Mouse (Mus musculus) embryonic facial prominence, embryonic 11.5 days (tissue): ENCODE data around the gene Sox6. TPM values are rescaled to one million over a fixed set of nuclear protein-coding genes. Genes with fewer than 3 reads are reported as not detected.
A peak's percentile ranks its signal among the peaks of the same experiment; 100 is the strongest.

Experiments
- ATAC-seq: fragments of 200-750 bp; cut with Nextera tagmentation; replicated peaks from 2 replicates; pipeline ENCODE4 v1.8.0; 2017; ENCODE audit warnings: low read depth; ENCODE audit not compliant: insufficient number of reproducible peaks, low FRiP score, low TSS enrichment
- DNase-seq: peaks from one replicate; pipeline ENCODE4 v3.0.0-alpha.2; 2015; ENCODE audit warnings: low spot score
- H3K27ac ChIP-seq: fragments of 300-500 bp; sonication (generic); replicated peaks from 2 replicates; pipeline ENCODE4 v1.5.1; 2014; ENCODE audit warnings: mild to moderate bottlenecking, low read depth, low read length, control low read depth
- H3K27me3 ChIP-seq: fragments of 300-500 bp; sonication (generic); 2 replicates; pipeline ENCODE4 v1.6.1; 2014; ENCODE audit warnings: mild to moderate bottlenecking, low read length, moderate library complexity, mixed read lengths; ENCODE audit not compliant: control insufficient read depth, insufficient read depth
- H3K36me3 ChIP-seq: fragments of 300-500 bp; sonication (generic); replicated peaks from 2 replicates; pipeline ENCODE4 v1.6.1; 2014; ENCODE audit warnings: low read depth, mild to moderate bottlenecking, low read length, moderate library complexity, mixed read lengths; ENCODE audit not compliant: control insufficient read depth, insufficient read depth
- H3K4me1 ChIP-seq: fragments of 300-500 bp; sonication (generic); 2 replicates; pipeline ENCODE4 v1.6.1; 2014; ENCODE audit warnings: low read length, mixed read lengths; ENCODE audit not compliant: control insufficient read depth, insufficient read depth
- H3K4me2 ChIP-seq: fragments of 300-500 bp; sonication (generic); 2 replicates; pipeline ENCODE4 v1.6.1; 2014; ENCODE audit warnings: low read depth, mild to moderate bottlenecking, control low read depth, low read length, moderate library complexity
- H3K4me3 ChIP-seq: fragments of 300-500 bp; sonication (generic); 2 replicates; pipeline ENCODE4 v1.5.1; 2014; ENCODE audit warnings: low read depth, low read length, control low read depth
- H3K9ac ChIP-seq: fragments of 300-500 bp; sonication (generic); replicated peaks from 2 replicates; pipeline ENCODE4 v1.6.1; 2014; ENCODE audit warnings: mild to moderate bottlenecking, control low read depth, low read length
- H3K9me3 ChIP-seq: fragments of 300-500 bp; sonication (generic); replicated peaks from 2 replicates; pipeline ENCODE4 v1.6.1; 2016; ENCODE audit warnings: mild to moderate bottlenecking, low read length, inconsistent platforms, mixed read lengths; ENCODE audit not compliant: control insufficient read depth
- WGBS: fragments of 180-500 bp; shearing (Covaris S2); extraction: QIAGEN DNeasy Blood & Tissue Kit; methylation state at CpG from one replicate; pipeline ENCODE4 v1.1.7; 2014; 5-methylcytosine and 5-hydroxymethylcytosine counted together
- polyA plus RNA-seq: library from polyadenylated mRNA; unstranded; fragments of >200 nt; fragmentation: Nextera tagmentation; extraction: Ambion mirVana; gene quantifications from 2 replicates; pipeline ENCODE4 v1.2.1, GENCODE M21; 2014

Gene Sox6
- polyA plus RNA-seq, 1 experiment from 2014 or later: 29.2 TPM

DNA sequence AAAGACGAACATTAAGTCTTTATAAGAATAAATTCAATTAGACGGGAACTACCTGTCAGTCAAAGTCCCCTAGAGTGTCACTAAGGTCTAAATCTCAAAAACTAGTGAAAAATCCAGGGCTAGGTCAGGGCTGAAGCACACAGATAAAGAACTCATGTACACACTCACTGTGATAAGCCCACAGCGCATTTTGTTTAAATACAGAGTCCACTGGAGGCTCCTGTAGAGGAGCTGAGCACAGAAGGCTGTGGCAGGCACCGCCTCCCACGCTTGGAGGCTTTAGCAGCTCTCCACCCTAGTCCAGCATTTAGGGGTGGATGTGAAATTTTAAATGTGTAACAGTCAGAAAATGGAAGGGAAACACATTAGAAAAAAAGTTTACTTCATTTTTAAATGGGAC is 262.3 kb downstream of the Sox6 start:
- 70% methylated on average over 5 of the region's 5 CpGs for WGBS

GRCm38 (mm10) chr7:115766316-115766715 is 272.3 kb downstream of the Sox6 start:
- whole genome bisulfite sequencing: 83% methylated on average over 8 of the region's 8 CpGs
- no peak for ATAC-seq

More for the DNA sequence above, 262.3 kb downstream of the Sox6 start:
- Histone ChIP-seq H3K27me3 (no peaks in the 10 kb centered on the region), H3K27ac (no peak overlapping the region), H3K4me1 (no peaks in the 10 kb centered on the region), H3K36me3 (no peaks in the 10 kb centered on the region), H3K4me3 (no peak overlapping the region), H3K9ac (no peak overlapping the region), H3K9me3 (no peaks in the 10 kb centered on the region), H3K4me2 (no peak overlapping the region)
- ATAC-seq (no peak), DNase-seq (no peak)

GRCm38 (mm10) chr7:115763851-115764250 is 274.7 kb downstream of the Sox6 start:
- Histone ChIP-seq H3K4me3 (no peak overlapping the region), H3K27me3 (no peaks in the 10 kb centered on the region), H3K27ac (no peak overlapping the region), H3K4me2 (no peak overlapping the region), H3K36me3 (no peaks in the 10 kb centered on the region), H3K9ac (no peak overlapping the region), H3K9me3 (no peaks in the 10 kb centered on the region), H3K4me1 (no peaks in the 10 kb centered on the region)
- WGBS: 76% methylated on average over 2 of the region's 2 CpGs
- ATAC-seq: no peak
- DNase-seq: no peak

More at GRCm38 (mm10) chr7:115766316-115766715, 272.3 kb downstream of the Sox6 start:
- H3K27me3 ChIP-seq: no peaks in the 10 kb centered on the region
- DNase-seq: no peak
- H3K4me1 ChIP-seq: no peaks in the 10 kb centered on the region
- H3K9me3 ChIP-seq: no peaks in the 10 kb centered on the region
- H3K4me3 ChIP-seq: no peak overlapping the region
- no peak overlapping the region for H3K27ac ChIP-seq
- H3K36me3 ChIP-seq: no peaks in the 10 kb centered on the region
- no peak overlapping the region for H3K9ac ChIP-seq
- no peak overlapping the region for H3K4me2 ChIP-seq

GRCm38 (mm10) chr7:115758172-115758571 is 280.4 kb downstream of the Sox6 start:
- no peaks in the 10 kb centered on the region for H3K9me3 ChIP-seq
- no peak overlapping the region for H3K4me2 ChIP-seq
- WGBS: 44% methylated on average over 1 of the region's 1 CpGs
- H3K36me3 ChIP-seq: no peaks in the 10 kb centered on the region
- H3K4me3 ChIP-seq: no peak overlapping the region
- H3K4me1 ChIP-seq: no peaks in the 10 kb centered on the region
- DNase-seq: no peak
- H3K9ac ChIP-seq: no peak overlapping the region
- no peak for ATAC-seq
- H3K27ac ChIP-seq: no peak overlapping the region
- no peaks in the 10 kb centered on the region for H3K27me3 ChIP-seq

DNA sequence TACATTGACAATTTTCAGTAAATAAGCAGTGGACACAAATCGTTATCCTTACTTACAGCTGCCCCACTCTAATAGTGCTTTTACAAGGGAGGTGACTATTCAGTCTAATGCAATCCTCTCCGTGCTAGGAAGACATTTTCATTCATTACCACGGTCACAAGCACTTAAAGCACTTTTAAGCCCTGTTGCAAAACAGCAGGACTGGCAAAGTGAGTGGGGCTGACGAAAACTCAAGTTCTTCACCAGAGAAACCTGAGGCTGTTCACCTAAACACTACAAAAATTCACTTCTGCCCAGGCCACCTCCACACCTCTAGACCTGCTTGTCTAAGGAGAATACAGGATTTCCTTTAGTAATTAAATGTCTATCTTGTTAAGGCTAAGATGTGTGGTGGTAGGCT is 283.3 kb downstream of the Sox6 start:
- H3K27me3 ChIP-seq: no peaks in the 10 kb centered on the region
- H3K9ac ChIP-seq: no peak overlapping the region
- WGBS: 65% methylated on average over 4 of the region's 4 CpGs
- no peaks in the 10 kb centered on the region for H3K36me3 ChIP-seq
- DNase-seq: no peak
- H3K9me3 ChIP-seq: no peaks in the 10 kb centered on the region
- H3K4me3 ChIP-seq: no peak overlapping the region
- no peak for ATAC-seq
- H3K27ac ChIP-seq: no peak overlapping the region
- no peaks in the 10 kb centered on the region; the same call in 1 of the 2 replicates for H3K4me1 ChIP-seq
- H3K4me2 ChIP-seq: no peak overlapping the region

DNA sequence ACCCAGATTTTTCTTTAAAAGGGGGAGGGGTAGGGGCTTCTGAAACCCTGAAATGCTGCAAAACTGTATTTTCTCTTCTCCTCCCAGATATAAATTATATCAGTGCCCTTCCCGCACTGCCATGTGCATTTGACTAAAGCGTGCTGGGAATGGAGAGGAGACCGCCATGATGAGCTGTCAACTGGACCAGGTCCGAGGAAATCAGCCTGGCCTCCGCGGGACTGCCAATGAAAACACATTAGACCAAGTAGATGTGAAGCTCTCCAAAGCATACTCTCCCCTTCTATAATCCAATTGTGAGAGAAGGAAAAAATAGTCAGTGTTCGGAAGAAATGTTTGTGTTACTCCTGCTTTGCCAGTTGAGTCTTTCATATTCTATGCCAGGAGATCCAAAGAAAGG is 284.4 kb downstream of the Sox6 start:
- DNase-seq (no peak), ATAC-seq (no peak)
- 82% methylated on average over 7 of the region's 7 CpGs for WGBS
- Histone ChIP-seq H3K9me3 (no peaks in the 10 kb centered on the region), H3K9ac (no peak overlapping the region), H3K4me1 (no peaks in the 10 kb centered on the region; the same call in 1 of the 2 replicates), H3K27me3 (no peaks in the 10 kb centered on the region), H3K36me3 (no peaks in the 10 kb centered on the region), H3K4me3 (no peak overlapping the region), H3K27ac (no peak overlapping the region), H3K4me2 (no peak overlapping the region)

DNA sequence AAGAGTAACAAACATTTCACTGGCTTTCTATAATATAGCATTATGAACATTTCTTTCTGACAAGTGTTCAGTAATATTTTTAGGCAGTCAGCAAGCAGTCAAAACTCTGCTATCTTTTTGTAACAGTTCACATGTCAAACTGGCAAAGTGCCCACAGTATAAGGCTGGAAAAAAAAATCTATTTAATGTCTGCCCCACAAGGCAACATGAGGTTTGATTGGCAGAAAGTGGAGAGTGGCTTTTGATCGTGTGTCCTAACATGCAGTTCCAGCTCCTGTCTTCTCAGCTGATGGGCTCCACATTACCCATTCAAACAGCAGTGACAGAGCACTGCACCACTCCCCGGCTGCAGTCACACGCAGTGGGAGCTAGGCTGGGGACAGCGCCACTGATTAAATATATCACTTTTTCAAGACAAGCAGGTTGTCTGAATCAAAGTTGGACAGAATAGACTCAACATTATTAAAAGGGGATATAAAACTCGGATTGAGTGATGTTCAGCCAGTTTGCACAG is 286.4 kb downstream of the Sox6 start:
- H3K4me1 ChIP-seq: no peaks in the 10 kb centered on the region; the same call in 1 of the 2 replicates
- no peak overlapping the region for H3K4me3 ChIP-seq
- H3K27me3 ChIP-seq: no peaks in the 10 kb centered on the region
- H3K4me2 ChIP-seq: no peak overlapping the region
- H3K9me3 ChIP-seq: no peaks in the 10 kb centered on the region
- 32% methylated on average over 5 of the region's 5 CpGs for WGBS
- no peak for ATAC-seq
- H3K27ac ChIP-seq: no peak overlapping the region
- no peaks in the 10 kb centered on the region for H3K36me3 ChIP-seq
- no peak overlapping the region for H3K9ac ChIP-seq
- DNase-seq: no peak

GRCm38 (mm10) chr7:115751083-115751482 is 287.5 kb downstream of the Sox6 start:
- no peaks in the 10 kb centered on the region; the same call in 1 of the 2 replicates for H3K4me1 ChIP-seq
- H3K27me3 ChIP-seq: no peaks in the 10 kb centered on the region
- 20% methylated on average over 3 of the region's 3 CpGs for WGBS
- ATAC-seq (no peak), DNase-seq (peak; percentile 31)
- H3K9me3 ChIP-seq: no peaks in the 10 kb centered on the region
- H3K4me2 ChIP-seq: no peak overlapping the region
- H3K4me3 ChIP-seq: no peak overlapping the region
- H3K27ac ChIP-seq: no peak overlapping the region
- H3K9ac ChIP-seq: no peak overlapping the region
- no peaks in the 10 kb centered on the region for H3K36me3 ChIP-seq
